Mouse (Mus musculus): ENCODE data around the gene Acaca. TPM values are rescaled to one million over a fixed set of nuclear protein-coding genes. Genes with fewer than 3 reads are reported as not detected.

The Acaca gene
- polyA plus RNA-seq, 1 experiment, result 29.9 TPM

DNA sequence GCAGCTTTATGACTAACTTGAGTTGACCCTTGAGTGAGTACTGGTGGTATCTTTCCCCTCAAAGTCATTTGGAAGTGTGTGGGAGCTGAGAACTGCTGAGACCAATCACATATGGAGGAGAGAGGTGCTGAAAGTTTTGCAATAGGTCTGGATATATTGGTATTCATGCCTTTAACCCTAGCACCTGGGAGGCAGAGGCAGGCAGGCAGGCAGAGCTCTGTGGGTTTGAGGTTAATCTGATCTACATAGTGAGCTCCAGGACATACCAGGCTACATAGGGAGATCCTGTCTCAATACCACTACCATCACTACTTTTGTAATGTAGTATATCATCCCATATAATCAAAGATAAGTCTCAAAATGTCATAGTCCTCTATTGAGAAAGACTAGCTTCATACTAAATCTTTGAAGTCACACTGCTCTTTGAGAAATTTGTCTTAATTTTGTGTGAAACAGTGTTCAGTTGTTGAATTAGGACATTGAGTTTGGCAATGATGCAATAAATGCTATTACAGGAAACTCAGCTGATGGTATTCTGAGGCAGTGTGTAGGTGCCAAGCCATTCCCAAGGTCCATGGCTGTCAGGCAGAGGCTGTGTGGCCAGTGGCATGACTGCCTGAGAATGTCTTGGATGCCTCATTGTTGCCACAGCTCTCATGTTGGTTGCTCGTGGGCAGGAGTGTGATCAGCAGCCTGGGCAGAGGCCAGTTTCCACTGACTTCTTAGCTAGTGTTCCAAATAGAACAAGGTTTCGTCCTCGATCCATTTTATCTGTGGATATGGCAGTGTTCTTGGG is 68.3 kb downstream of the Acaca start:
- H3K36me3 ChIP-seq (ENCODE audit: control insufficient read depth, insufficient read depth), result peaks cover 32% of the 10 kb centered on the region
- no peaks in the 10 kb centered on the region for H3K79me3 ChIP-seq (ENCODE audit: low read depth)
- no peaks in the 10 kb centered on the region for H3K27me3 ChIP-seq (ENCODE audit: control insufficient read depth, insufficient read depth, insufficient read length)
- no peak overlapping the region for H3K4me3 ChIP-seq (ENCODE audit: insufficient read depth, poor library complexity, severe bottlenecking)
- TF ChIP-seq MYOG (IDR thresholded peaks at IDR 0.05; ENCODE audit: control insufficient read depth, extremely low read depth, insufficient read length) (no peak), FOSL1 (IDR thresholded peaks at IDR 0.05; ENCODE audit: insufficient read depth, low read length, poor library complexity, severe bottlenecking) (no peak), USF1 (IDR thresholded peaks at IDR 0.05; ENCODE audit: low read depth) (no peak)
- no peak overlapping the region for H3ac ChIP-seq (ENCODE audit: control insufficient read depth, insufficient read length, low read depth)
- peaks cover 16% of the 10 kb centered on the region for H3K79me2 ChIP-seq (ENCODE audit: control insufficient read depth, insufficient read depth)

DNA sequence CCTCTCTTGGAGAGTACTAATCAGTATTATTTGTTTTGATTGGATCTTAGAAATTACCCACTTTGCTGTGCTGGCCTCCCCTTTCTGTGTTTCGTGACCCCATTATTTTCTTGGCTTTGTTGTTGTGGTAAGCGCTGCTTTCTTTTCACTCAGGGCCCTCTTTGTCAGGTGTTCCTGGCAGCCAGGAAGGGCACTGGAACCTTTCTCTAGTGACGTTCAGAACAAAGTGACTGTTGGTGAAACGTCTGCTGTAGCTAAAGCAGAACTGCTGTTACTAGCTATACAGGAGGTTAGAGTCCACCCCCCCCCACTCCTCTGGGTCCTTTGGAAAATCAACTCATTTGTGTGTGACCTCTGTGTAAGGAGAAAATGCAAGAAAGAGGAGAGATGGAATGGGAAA is 76.3 kb downstream of the Acaca start:
- Histone ChIP-seq H3K36me3 (ENCODE audit: control insufficient read depth, insufficient read depth) (peaks cover 24% of the 10 kb centered on the region), H3ac (ENCODE audit: control insufficient read depth, insufficient read length, low read depth) (no peak overlapping the region), H3K27me3 (ENCODE audit: control insufficient read depth, insufficient read depth, insufficient read length) (no peaks in the 10 kb centered on the region), H3K79me3 (ENCODE audit: low read depth) (peaks cover 5% of the 10 kb centered on the region), H3K79me2 (ENCODE audit: control insufficient read depth, insufficient read depth) (peaks cover 29% of the 10 kb centered on the region), H3K4me3 (ENCODE audit: insufficient read depth, poor library complexity, severe bottlenecking) (no peak overlapping the region)
- TF ChIP-seq MYOD1 (IDR thresholded peaks at IDR 0.05; ENCODE audit: control insufficient read depth, insufficient read length, low read depth) (no peak), FOSL1 (IDR thresholded peaks at IDR 0.05; ENCODE audit: insufficient read depth, low read length, poor library complexity, severe bottlenecking) (no peak)

DNA sequence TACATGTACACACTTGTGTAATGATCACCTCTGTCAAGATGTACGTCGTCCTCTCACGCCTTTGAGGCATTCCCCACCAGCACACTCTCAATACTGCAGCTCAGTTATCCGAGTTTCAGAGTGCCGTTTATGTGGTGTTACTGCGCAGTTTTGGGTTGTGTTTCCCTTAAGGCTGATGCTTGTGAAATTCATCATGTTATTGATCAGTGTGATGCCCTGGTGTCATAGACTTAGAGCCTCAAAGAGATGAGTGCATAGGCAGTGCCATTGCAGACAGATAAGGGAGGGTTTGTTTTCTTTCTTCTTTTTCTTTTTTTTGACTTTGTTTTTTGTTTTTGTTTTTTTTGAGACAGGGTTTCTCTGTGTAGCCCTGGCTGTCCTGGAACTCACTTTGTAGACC is 81.4 kb downstream of the Acaca start:
- H3K27me3 ChIP-seq (ENCODE audit: control insufficient read depth, insufficient read depth, insufficient read length), result no peaks in the 10 kb centered on the region
- TF ChIP-seq CTCF (IDR thresholded peaks at IDR 0.05; ENCODE audit: control insufficient read depth, insufficient read depth, insufficient read length), result no peak
- TF ChIP-seq CEBPB (IDR thresholded peaks at IDR 0.05; ENCODE audit: low read depth), result no peak
- no peak for TF ChIP-seq FOSL1 (IDR thresholded peaks at IDR 0.05; ENCODE audit: insufficient read depth, low read length, poor library complexity, severe bottlenecking)
- TF ChIP-seq MAX (IDR thresholded peaks at IDR 0.05), result no peak
- no peak for TF ChIP-seq MYOG (IDR thresholded peaks at IDR 0.05; ENCODE audit: control insufficient read depth, extremely low read depth, insufficient read length)
- TF ChIP-seq MYOD1 (IDR thresholded peaks at IDR 0.05; ENCODE audit: control insufficient read depth, insufficient read length, low read depth), result no peak
- no peak for TF ChIP-seq USF1 (IDR thresholded peaks at IDR 0.05; ENCODE audit: low read depth)
- peaks cover 33% of the 10 kb centered on the region for H3K79me2 ChIP-seq (ENCODE audit: control insufficient read depth, insufficient read depth)
- H3K79me3 ChIP-seq (ENCODE audit: low read depth), result peaks cover 5% of the 10 kb centered on the region
- H3K36me3 ChIP-seq (ENCODE audit: control insufficient read depth, insufficient read depth), result peaks cover 20% of the 10 kb centered on the region
- no peak overlapping the region for H3K4me3 ChIP-seq (ENCODE audit: insufficient read depth, poor library complexity, severe bottlenecking)
- H3ac ChIP-seq (ENCODE audit: control insufficient read depth, insufficient read length, low read depth), result no peak overlapping the region

DNA sequence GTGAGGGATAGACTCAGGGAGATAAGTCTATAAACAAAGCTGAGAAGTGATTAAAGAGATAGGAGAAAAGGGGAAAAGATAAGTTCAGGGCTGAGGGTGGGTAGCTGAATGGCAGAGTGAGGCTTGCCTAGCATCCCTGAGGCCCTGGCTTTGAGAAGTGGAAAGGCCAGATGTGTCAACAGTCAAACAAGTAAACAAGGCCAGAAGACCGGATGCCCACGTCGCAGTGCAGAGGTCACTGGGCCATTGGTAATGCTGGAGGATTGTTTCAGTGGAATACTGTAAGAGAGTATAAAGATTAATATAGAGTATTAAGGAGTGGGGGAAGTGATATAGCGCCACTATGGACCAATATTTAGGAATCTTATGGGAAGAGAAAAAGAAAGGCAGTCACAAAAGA is 89.5 kb downstream of the Acaca start:
- H3K27me3 ChIP-seq (ENCODE audit: control insufficient read depth, insufficient read depth, insufficient read length), result no peaks in the 10 kb centered on the region
- H3K36me3 ChIP-seq (ENCODE audit: control insufficient read depth, insufficient read depth), result peaks cover 26% of the 10 kb centered on the region
- H3K79me2 ChIP-seq (ENCODE audit: control insufficient read depth, insufficient read depth), result no peaks in the 10 kb centered on the region
- H3K79me3 ChIP-seq (ENCODE audit: low read depth), result no peaks in the 10 kb centered on the region
- TF ChIP-seq CEBPB (IDR thresholded peaks at IDR 0.05; ENCODE audit: low read depth) (no peak), MAX (IDR thresholded peaks at IDR 0.05) (no peak), USF1 (IDR thresholded peaks at IDR 0.05; ENCODE audit: low read depth) (no peak), FOSL1 (IDR thresholded peaks at IDR 0.05; ENCODE audit: insufficient read depth, low read length, poor library complexity, severe bottlenecking) (no peak)
- no peak overlapping the region for H3ac ChIP-seq (ENCODE audit: control insufficient read depth, insufficient read length, low read depth)
- H3K4me3 ChIP-seq (ENCODE audit: insufficient read depth, poor library complexity, severe bottlenecking), result no peak overlapping the region

DNA sequence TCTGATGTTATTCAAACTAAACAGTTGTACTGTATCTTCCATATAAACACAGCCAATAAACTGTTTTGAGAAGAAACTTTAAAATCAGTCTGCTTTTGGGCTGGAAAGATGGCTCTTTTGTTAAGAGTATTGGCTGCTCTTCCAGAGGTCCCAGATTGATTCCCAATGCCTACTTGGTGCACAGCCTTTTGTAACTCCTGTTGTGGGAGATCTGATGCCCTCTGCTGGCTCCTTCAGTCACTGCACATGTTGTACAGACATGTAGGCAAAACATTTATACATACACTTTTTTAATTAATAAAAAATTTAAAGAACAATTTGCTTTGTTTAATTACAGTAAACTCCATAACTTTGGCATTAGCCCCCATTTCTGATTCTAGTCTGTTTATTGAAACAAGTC is 114.1 kb downstream of the Acaca start:
- H3K79me2 ChIP-seq (ENCODE audit: control insufficient read depth, insufficient read depth), result no peaks in the 10 kb centered on the region

DNA sequence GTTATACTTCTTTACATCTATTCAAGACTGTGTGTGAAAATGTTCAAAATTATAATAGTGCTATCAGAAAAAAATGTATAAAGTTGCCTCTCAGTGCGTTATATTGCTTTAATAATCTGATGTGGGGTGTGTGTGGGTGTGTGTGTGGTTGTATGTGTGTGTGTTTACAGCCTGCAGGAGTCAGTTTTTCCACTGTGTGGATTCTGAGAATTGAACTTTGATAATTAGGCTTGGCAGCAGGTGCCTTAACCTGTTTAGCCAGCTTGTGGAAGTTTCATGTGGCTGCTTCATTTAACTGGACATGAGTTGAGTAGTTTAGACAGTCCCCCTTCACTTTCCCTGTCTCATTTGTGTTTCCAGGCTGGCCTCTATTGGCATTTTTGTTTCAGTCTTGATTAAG is 117.9 kb downstream of the Acaca start:
- no peaks in the 10 kb centered on the region for H3K27me3 ChIP-seq (ENCODE audit: control insufficient read depth, insufficient read depth, insufficient read length)
- H3K36me3 ChIP-seq (ENCODE audit: control insufficient read depth, insufficient read depth), result peaks cover 58% of the 10 kb centered on the region
- H3K4me3 ChIP-seq (ENCODE audit: insufficient read depth, poor library complexity, severe bottlenecking), result no peak overlapping the region
- TF ChIP-seq MYOG (IDR thresholded peaks at IDR 0.05; ENCODE audit: control insufficient read depth, extremely low read depth, insufficient read length), result no peak
- no peak for TF ChIP-seq CTCF (IDR thresholded peaks at IDR 0.05; ENCODE audit: control insufficient read depth, insufficient read depth, insufficient read length)
- TF ChIP-seq USF1 (IDR thresholded peaks at IDR 0.05; ENCODE audit: low read depth), result no peak
- TF ChIP-seq CEBPB (IDR thresholded peaks at IDR 0.05; ENCODE audit: low read depth), result no peak
- no peak for TF ChIP-seq FOSL1 (IDR thresholded peaks at IDR 0.05; ENCODE audit: insufficient read depth, low read length, poor library complexity, severe bottlenecking)
- TF ChIP-seq MYOD1 (IDR thresholded peaks at IDR 0.05; ENCODE audit: control insufficient read depth, insufficient read length, low read depth), result no peak
- TF ChIP-seq MAX (IDR thresholded peaks at IDR 0.05), result no peak
- no peak overlapping the region for H3ac ChIP-seq (ENCODE audit: control insufficient read depth, insufficient read length, low read depth)
- H3K79me3 ChIP-seq (ENCODE audit: low read depth), result no peaks in the 10 kb centered on the region
- H3K79me2 ChIP-seq (ENCODE audit: control insufficient read depth, insufficient read depth), result no peaks in the 10 kb centered on the region

More for the DNA sequence above, 114.1 kb downstream of the Acaca start:
- Histone ChIP-seq H3ac (ENCODE audit: control insufficient read depth, insufficient read length, low read depth) (no peak overlapping the region), H3K4me3 (ENCODE audit: insufficient read depth, poor library complexity, severe bottlenecking) (no peak overlapping the region), H3K36me3 (ENCODE audit: control insufficient read depth, insufficient read depth) (peaks cover 39% of the 10 kb centered on the region), H3K79me3 (ENCODE audit: low read depth) (no peaks in the 10 kb centered on the region), H3K27me3 (ENCODE audit: control insufficient read depth, insufficient read depth, insufficient read length) (no peaks in the 10 kb centered on the region)
- TF ChIP-seq MYOG (IDR thresholded peaks at IDR 0.05; ENCODE audit: control insufficient read depth, extremely low read depth, insufficient read length), result no peak
- peak; percentile 7 for TF ChIP-seq CTCF (IDR thresholded peaks at IDR 0.05; ENCODE audit: control insufficient read depth, insufficient read depth, insufficient read length)
- TF ChIP-seq MYOD1 (IDR thresholded peaks at IDR 0.05; ENCODE audit: control insufficient read depth, insufficient read length, low read depth), result no peak
- no peak for TF ChIP-seq FOSL1 (IDR thresholded peaks at IDR 0.05; ENCODE audit: insufficient read depth, low read length, poor library complexity, severe bottlenecking)
